ENCODE assay signal across 9 mouse cellular contexts in genomic region chr7:46378123-46378522, GRCm38 (mm10). TPM values are rescaled to one million over a fixed set of nuclear protein-coding genes. Genes with fewer than 3 reads are reported as not detected.
DNase-seq lines count a peak whose midpoint lies in the region; ATAC-seq and TF ChIP-seq lines count a peak whose summit lies in the region.
"Had no signal": no experiment of that assay in that cellular context is flagged by ENCODE, and none has a peak within 500 bp of the region (broad histone marks: within the 10 kb centered on the region; RNA-seq: fewer than 3 reads in every experiment).

No protein-coding gene starts in this region.

- H3K27me3 ChIP-seq in heart, embryonic 10.5 days (ENCODE audit: insufficient read depth, poor library complexity, severe bottlenecking) = peaks cover 96% of the 10 kb centered on the region
- H3K27me3 ChIP-seq in C2C12 (ENCODE audit: control insufficient read depth, insufficient read depth, insufficient read length) = no peaks in the 10 kb centered on the region
- H3K27me3 ChIP-seq in hindbrain, embryonic 11.5 days (ENCODE audit: control insufficient read depth, insufficient read depth, low read length) = peaks cover 41% of the 10 kb centered on the region
- peaks cover 55% of the 10 kb centered on the region for H3K27me3 ChIP-seq in neural tube, embryonic 12.5 days (replicated peaks)

- no peaks in the 10 kb centered on the region for H3K36me3 ChIP-seq in heart, embryonic 10.5 days
- H3K36me3 ChIP-seq in C2C12 (ENCODE audit: control insufficient read depth, insufficient read depth) = no peaks in the 10 kb centered on the region
- H3K36me3 ChIP-seq in hindbrain, embryonic 11.5 days (ENCODE audit: control insufficient read depth, insufficient read depth, low read length) = no peaks in the 10 kb centered on the region
- no peaks in the 10 kb centered on the region for H3K36me3 ChIP-seq in neural tube, embryonic 12.5 days

- H3K4me3 ChIP-seq in heart, embryonic 10.5 days = peak overlapping the region; percentile 27; the same call in 1 of the 2 replicates
- peak overlapping the region; percentile 30 for H3K4me3 ChIP-seq in C2C12 (ENCODE audit: insufficient read depth, poor library complexity, severe bottlenecking)
- H3K4me3 ChIP-seq in hindbrain, embryonic 11.5 days (ENCODE audit: low read depth, low read length) = no peak overlapping the region
- 0 out of 2 replicates have a peak overlapping the region, but pooled peaks have one; percentile 2 for H3K4me3 ChIP-seq in neural tube, embryonic 12.5 days

- H3K4me2 ChIP-seq in hindbrain, embryonic 11.5 days (replicated peaks; ENCODE audit: low read depth, low read length) = peak overlapping the region; percentile 36
- peak overlapping the region; percentile 37 for H3K4me2 ChIP-seq in neural tube, embryonic 12.5 days (replicated peaks)

- H3ac ChIP-seq in C2C12 (ENCODE audit: control insufficient read depth, insufficient read length, low read depth) = peak overlapping the region; percentile 55

- H3K4me1 ChIP-seq in heart, embryonic 10.5 days = peaks cover 20% of the 10 kb centered on the region
- 0 out of 2 replicates have a peak, but pooled peaks cover 3% of the 10 kb centered on the region for H3K4me1 ChIP-seq in hindbrain, embryonic 11.5 days (replicated peaks; ENCODE audit: control insufficient read depth, insufficient read depth, low read length)
- H3K4me1 ChIP-seq in neural tube, embryonic 12.5 days = peaks cover 15% of the 10 kb centered on the region

- peaks cover 1% of the 10 kb centered on the region for H3K79me3 ChIP-seq in C2C12 (ENCODE audit: low read depth)

- no peak for ATAC-seq in hindbrain, embryonic 11.5 days (ENCODE audit: low FRiP score)
- 0 out of 2 replicates have a peak, but pooled peaks have one; percentile 26 for ATAC-seq in neural tube, embryonic 12.5 days (ENCODE audit: low FRiP score, low read depth)
- ATAC-seq in activated CD4-positive, CD25-positive, alpha-beta regulatory T cell, adult 4 months = no peak

- no peaks in the 10 kb centered on the region for H3K9me3 ChIP-seq in heart, embryonic 10.5 days
- no peaks in the 10 kb centered on the region for H3K9me3 ChIP-seq in hindbrain, embryonic 11.5 days (ENCODE audit: control insufficient read depth, low read length)
- no peaks in the 10 kb centered on the region for H3K9me3 ChIP-seq in neural tube, embryonic 12.5 days

- DNase-seq in heart, embryonic 10.5 days (ENCODE audit: low spot score) = no peak
- DNase-seq in heart, postnatal 25 days (ENCODE audit: low spot score) = no peak
- peak; percentile 57 to 62 for DNase-seq in cerebellum, postnatal 10 days
- DNase-seq in hindbrain, embryonic 11.5 days (ENCODE audit: low spot score) = peak; percentile 35
- DNase-seq in ovary, postnatal 14 days (ENCODE audit: low spot score) = no peak

- intact Hi-C loops in heart, postnatal 25 days (cut with DNase I) = loop anchor here (2.0 kb wide), 1 partner anchor 97 kb away; no protein-coding TSS in a partner anchor

- no peaks in the 10 kb centered on the region for H3K79me2 ChIP-seq in C2C12 (ENCODE audit: control insufficient read depth, insufficient read depth)

- WGBS in heart, embryonic 10.5 days = 3% methylated on average over 22 of the region's 22 CpGs
- 3% methylated on average over 22 of the region's 22 CpGs for WGBS in hindbrain, embryonic 11.5 days
- WGBS in neural tube, embryonic 12.5 days = 2% methylated on average over 22 of the region's 22 CpGs

- H3K9ac ChIP-seq in hindbrain, embryonic 11.5 days (ENCODE audit: low read depth, low read length) = no peak overlapping the region
- H3K9ac ChIP-seq in neural tube, embryonic 12.5 days = no peak overlapping the region

- no peak overlapping the region for H3K27ac ChIP-seq in heart, embryonic 10.5 days
- H3K27ac ChIP-seq in hindbrain, embryonic 11.5 days (ENCODE audit: low read depth, low read length) = no peak overlapping the region
- no peak overlapping the region for H3K27ac ChIP-seq in neural tube, embryonic 12.5 days

- TF ChIP-seq CTCF in C2C12 (IDR thresholded peaks at IDR 0.05; ENCODE audit: control insufficient read depth, insufficient read depth, insufficient read length) = peak; percentile 2

TF ChIP-seq in C2C12, 6 proteins besides CTCF, POLR2A, EP300 and RAD21:
- no peak for TF ChIP-seq FOSL1 (IDR thresholded peaks at IDR 0.05; ENCODE audit: insufficient read depth, low read length, poor library complexity, severe bottlenecking)
- TF ChIP-seq USF1 (IDR thresholded peaks at IDR 0.05; ENCODE audit: low read depth) = no peak
- no peak for TF ChIP-seq MYOG (IDR thresholded peaks at IDR 0.05; ENCODE audit: control insufficient read depth, extremely low read depth, insufficient read length)
- TF ChIP-seq CEBPB (IDR thresholded peaks at IDR 0.05; ENCODE audit: low read depth) = no peak
- TF ChIP-seq MAX (IDR thresholded peaks at IDR 0.05) = no peak
- no peak for TF ChIP-seq MYOD1 (IDR thresholded peaks at IDR 0.05; ENCODE audit: control insufficient read depth, insufficient read length, low read depth)

RNA-seq across cellular contexts. Expression of gene Myod1, which starts 1.8 kb away (rescaled TPM):
- polyA plus RNA-seq in heart, embryonic 10.5 days (2016; fragmentation: Nextera tagmentation; extraction: Ambion mirVana) = 0.17 and 0.85 TPM in 2 replicates
- not detected for total RNA-seq in heart, postnatal 25 days (2021)
- 278 TPM for polyA plus RNA-seq in C2C12 (2012; fragmentation: generic; extraction: Trizol)
- polyA plus RNA-seq in hindbrain, embryonic 11.5 days (2014; fragmentation: Nextera tagmentation; extraction: Ambion mirVana) = 1.2 and 3.2 TPM in 2 replicates
- polyA plus RNA-seq in neural tube, embryonic 12.5 days (2016; fragmentation: Nextera tagmentation; extraction: Ambion mirVana) = 10.8 and 13.5 TPM in 2 replicates
- not detected for polyA plus RNA-seq in activated CD4-positive, CD25-positive, alpha-beta regulatory T cell, adult 4 months (2017; shearing (Covaris generic))
- polyA plus RNA-seq: small intestine, adult 2 months had no signal

RNA-seq across cellular contexts. Expression of gene Kcnc1, which starts 18.2 kb away (rescaled TPM):
- polyA plus RNA-seq in heart, embryonic 10.5 days (2016; fragmentation: Nextera tagmentation; extraction: Ambion mirVana) = 0.04 TPM in 1 of 2 replicates, not detected in the other
- under 1 TPM; 0.03 to 0.05 TPM for total RNA-seq in heart, postnatal 25 days (2021)
- 0.01 TPM for polyA plus RNA-seq in C2C12 (2012; fragmentation: generic; extraction: Trizol)
- 1.7 and 3.1 TPM in 2 replicates for polyA plus RNA-seq in hindbrain, embryonic 11.5 days (2014; fragmentation: Nextera tagmentation; extraction: Ambion mirVana)
- polyA plus RNA-seq in neural tube, embryonic 12.5 days (2016; fragmentation: Nextera tagmentation; extraction: Ambion mirVana) = 7.3 and 9.7 TPM in 2 replicates
- not detected for polyA plus RNA-seq in activated CD4-positive, CD25-positive, alpha-beta regulatory T cell, adult 4 months (2017; shearing (Covaris generic))

Comparison
In these comparisons a context has a peak if more than half of its experiments do, and no peak if none do; other contexts are left out.
1. DNase-seq: peak in cerebellum, postnatal 10 days (2 of 2) and hindbrain, embryonic 11.5 days (single experiment); none in heart, embryonic 10.5 days (single experiment), heart, postnatal 25 days (single experiment) and ovary, postnatal 14 days (single experiment).
2. RNA of gene Myod1, which starts 1.8 kb away (polyA plus RNA-seq): 278 TPM in C2C12 (single experiment); 10.8 to 13.5 TPM in neural tube, embryonic 12.5 days, 1.2 to 3.2 TPM in hindbrain, embryonic 11.5 days, 0.17 to 0.85 TPM in heart, embryonic 10.5 days and not detected in activated CD4-positive, CD25-positive, alpha-beta regulatory T cell, adult 4 months; every median in the first group is over 10 times any median in the second.